Mouse (Mus musculus): Measurements from ENCODE around the gene Tmem238l. TPM values are rescaled to one million over a fixed set of nuclear protein-coding genes. Genes with fewer than 3 reads are reported as not detected.

Tmem238l gene
- total RNA-seq, 4 experiments from 2014 or later = not detected

DNA sequence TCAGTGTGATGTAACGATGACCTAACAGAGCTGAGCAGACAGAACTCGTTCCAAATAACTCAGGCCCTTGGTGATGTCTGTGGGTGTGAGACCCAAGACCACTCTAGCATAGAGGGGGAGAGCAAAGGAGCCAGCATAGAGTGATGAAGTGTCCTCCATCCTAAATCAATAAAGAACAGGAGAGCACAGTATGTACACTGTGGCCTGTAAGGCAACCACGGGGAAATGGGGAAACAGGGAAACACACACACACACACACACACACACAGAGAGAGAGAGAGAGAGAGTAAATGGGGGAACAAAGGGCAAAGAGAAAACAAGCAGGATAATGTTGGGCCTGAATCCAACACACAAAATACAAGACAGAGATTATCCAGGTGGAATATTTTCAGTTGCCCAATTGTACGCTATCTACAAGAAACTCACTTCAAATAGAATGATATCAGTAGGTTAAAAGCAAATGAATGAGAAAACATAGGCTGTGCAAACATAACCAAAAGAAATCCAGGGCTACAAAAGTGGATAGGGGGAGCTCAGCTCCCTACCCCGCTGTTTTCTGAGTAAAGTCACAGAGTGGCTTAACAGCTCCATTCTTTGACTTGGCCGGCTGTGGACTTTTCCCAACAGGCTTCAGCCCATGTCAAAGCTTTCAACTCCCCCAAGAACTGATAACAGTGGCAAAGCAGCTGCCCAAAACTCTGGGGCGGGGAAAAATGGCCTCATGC, 19.3 kb downstream of the Tmem238l start:
- no peak for DNase-seq (ENCODE audit: low spot score)

DNA sequence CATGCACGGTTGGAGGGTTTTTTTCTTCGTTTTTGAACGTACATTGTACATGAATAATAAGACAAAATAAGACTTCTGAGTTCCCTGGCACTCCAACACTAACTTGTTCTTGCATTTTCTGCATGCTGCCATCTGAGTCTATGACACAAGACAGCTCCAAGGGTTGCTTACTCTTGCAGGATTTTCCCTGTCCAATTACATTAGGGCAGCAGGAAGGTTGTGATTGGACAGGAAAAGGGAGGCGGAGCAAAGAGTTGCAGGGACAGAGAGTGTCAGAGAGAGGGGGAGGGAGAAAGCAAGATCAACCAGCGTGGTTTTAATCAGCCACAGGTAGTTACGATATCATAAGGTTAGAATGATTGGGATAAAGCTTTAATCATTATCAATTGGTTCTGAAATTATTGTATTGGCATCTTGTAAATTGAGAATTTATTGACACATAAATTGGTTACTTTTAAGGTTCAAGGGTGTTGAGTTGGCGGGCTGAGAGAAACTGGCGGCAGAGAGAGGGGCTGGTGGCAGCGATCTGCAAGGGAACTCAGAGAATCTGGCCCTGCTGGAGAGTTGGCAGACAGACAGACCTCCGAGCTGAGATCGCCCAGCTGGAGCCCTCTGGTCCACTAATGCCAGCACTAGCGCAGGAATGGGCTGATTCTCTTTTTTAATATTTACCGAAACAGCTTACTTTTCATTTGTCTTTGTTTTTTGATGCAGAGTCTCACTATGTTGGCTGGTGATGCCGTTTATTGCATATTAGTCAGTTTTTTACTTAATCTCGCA, 25.1 kb downstream of the Tmem238l start:
- no peak for DNase-seq (ENCODE audit: low spot score)

DNA sequence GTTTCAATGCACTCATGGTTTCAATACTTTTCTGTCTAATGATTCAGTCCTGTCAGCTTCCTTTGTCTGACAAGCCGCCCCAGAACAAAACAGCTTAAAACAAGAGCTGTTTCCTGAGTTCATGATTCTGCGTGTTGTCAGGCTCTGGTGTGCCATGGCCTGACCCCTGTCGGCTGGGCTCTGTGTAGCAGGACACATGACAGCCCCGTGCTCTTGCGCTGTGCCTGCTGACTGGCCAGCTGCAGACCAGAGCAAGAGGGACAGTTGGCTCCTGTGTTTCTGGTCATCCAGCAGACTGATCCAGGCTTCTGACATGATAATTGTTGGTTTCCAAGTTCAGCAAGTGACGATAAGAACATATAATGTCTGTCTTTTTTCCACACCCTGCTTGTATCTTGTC, 26.4 kb downstream of the Tmem238l start:
- DNase-seq (ENCODE audit: low spot score) = no peak

DNA sequence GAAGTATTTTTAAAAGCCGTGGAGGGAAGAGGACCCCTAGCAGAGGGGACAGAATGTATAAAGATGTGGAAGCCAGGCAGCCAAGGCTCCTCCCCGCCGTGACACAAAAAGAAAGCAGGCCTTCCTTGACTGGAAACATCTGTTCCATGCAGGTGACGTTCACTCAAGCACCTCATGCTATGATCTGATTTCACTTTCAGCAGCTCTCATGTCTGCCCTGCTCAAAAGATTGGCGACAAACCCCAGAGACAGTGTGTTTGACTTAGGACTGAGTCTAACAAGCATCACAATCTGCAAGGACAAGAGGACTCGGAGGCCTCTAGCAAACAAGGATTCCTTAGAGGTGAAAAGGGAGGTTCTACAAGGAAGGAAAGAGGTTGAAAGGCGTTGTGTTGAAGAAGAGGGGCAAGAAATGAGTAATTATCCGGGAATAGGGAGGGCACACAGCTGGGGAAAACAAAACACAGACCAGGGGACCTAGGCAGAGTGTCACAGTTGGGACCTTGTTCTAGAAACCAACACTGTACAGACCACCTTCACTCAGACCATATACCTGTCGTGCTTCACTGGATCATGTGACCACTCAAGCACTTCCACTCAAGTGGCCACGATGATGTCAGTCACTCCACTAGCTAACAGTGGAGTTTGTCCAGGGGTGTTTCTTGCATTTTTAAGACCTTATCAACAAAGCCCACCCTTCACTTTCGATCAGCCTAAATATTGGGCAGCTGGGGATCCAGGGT, 27.2 kb downstream of the Tmem238l start:
- no peak for DNase-seq (ENCODE audit: low spot score)

DNA sequence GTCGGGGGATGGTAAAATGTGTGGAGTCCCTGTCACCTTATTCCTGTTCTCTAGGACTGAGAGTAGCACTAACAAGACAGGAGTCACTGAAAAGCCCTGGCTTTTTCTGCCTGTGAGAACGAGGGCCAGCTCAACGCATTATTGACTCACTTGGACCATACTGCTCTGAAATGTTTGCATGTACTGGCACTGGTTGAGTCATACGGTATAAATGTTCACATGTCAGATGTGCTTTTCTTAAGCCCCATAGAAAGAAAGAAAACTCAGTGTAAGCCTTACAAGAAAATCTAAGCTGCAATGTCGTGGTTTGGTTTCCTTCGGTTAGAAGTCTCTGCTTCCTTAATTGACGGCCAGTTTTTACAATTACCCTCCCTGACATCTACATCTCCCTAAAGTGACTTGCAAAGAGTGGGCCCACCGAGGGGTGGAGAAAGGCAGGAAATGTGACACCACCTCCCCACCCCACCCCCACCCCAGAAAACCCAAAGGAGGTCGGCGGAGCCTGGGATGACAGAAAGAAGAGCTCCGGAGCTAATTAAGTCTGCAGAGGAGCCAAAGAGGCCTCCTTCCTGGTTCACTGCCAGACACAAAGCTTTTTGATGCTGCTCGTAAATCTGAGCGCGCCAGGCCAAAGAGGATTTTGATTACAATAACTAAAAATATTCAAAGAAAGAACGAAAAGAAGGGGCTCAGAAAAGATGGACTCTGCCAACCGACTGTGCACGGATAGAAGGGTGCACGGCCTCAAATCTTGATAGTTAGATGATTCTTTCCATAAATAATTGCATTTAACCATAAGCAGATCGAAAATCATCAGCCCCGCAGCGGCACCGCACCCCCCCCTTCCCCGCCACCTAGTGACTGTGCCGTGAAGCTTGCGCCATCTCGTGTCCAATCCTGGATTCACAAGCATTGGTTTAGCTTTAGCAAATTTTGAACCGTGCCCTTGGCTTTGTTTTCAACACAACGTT, 28.0 kb downstream of the Tmem238l start:
- DNase-seq (ENCODE audit: low spot score) = peak; percentile 76

DNA sequence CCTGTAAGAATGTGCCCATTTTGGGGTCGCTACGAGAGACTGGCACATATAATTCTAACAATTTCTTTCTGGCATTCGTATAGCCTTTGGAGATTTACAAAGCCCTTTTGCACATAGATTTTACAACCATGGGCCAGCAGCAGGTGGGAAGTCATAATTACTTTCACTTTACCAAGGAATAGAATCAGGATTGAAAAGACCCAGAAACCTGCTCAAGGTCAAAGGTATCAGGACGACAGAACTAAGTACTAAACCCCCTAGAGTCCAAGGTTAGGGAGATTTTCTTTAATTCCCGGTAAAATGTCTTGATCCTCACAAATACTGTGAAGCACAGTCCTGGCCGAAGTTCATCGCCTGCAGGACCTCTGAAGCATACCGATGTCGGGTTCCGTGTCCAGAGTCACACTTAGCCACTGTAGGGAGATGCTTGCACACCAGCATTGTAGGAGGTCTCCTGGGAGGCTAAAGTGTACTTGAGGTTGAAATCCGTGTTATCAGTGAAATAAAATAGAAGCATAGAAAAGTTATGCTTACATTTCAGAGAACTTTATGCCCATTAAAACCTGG, 28.8 kb downstream of the Tmem238l start:
- no peak for DNase-seq (ENCODE audit: low spot score)

DNA sequence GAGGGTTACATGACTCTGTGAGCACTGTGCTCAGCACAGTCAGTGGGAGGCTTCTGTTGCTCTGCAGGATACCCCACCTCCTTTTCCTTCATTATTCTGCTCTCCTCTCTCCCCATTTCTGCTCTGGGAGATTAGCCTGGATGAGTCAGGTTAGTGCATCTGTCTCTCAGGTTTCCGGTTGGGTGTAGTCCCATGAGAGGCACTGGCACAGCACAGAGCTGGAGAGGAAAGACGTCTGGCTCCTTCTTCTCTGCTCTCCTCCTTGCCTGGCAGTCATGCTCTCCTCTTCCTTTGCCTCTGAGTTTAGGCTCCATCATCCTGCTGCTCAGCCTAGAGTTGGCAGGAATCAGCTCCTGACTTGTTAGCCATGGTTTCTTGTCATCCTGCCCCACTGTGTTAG, 35.7 kb downstream of the Tmem238l start:
- no peak for DNase-seq (ENCODE audit: low spot score)

DNA sequence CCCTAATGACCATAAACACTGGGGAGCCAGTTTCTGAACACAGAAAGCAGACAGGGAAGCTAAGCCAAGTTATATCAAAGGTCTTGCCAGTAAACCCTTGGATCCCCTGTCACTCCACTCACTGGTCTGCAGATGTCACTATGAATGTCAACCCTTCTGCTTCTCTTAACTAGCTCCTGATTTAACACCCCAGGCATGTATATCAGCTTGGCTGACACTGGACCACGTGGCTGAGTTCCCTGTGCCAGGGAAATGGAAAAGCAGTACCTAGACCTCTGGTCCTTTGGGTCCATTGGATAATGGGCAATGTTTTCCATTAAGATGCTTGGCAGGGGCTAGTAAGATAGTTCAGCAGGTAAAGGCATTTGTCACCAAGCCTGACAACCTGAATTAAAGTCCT, 37.2 kb downstream of the Tmem238l start:
- peak; percentile 49 for DNase-seq (ENCODE audit: low spot score)

DNA sequence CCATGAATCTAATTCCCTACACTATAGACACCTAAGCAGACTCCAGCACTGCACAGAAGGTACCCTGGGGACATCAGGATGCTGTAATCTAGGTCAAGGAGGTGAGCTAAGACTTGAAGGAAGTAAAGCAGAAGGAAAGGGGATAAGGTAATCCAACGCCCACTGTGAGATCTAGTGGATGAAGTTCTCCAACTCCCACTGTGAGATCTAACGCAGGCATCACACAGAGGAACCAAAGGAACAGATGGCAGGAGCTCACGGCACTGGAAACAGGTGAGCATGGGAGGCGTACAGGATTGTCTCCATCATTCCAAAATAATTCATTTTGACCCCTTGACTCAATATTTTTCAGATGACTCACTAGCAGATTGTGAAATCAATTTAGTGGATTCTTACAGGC, 40.0 kb downstream of the Tmem238l start:
- DNase-seq (ENCODE audit: low spot score) = no peak

DNA sequence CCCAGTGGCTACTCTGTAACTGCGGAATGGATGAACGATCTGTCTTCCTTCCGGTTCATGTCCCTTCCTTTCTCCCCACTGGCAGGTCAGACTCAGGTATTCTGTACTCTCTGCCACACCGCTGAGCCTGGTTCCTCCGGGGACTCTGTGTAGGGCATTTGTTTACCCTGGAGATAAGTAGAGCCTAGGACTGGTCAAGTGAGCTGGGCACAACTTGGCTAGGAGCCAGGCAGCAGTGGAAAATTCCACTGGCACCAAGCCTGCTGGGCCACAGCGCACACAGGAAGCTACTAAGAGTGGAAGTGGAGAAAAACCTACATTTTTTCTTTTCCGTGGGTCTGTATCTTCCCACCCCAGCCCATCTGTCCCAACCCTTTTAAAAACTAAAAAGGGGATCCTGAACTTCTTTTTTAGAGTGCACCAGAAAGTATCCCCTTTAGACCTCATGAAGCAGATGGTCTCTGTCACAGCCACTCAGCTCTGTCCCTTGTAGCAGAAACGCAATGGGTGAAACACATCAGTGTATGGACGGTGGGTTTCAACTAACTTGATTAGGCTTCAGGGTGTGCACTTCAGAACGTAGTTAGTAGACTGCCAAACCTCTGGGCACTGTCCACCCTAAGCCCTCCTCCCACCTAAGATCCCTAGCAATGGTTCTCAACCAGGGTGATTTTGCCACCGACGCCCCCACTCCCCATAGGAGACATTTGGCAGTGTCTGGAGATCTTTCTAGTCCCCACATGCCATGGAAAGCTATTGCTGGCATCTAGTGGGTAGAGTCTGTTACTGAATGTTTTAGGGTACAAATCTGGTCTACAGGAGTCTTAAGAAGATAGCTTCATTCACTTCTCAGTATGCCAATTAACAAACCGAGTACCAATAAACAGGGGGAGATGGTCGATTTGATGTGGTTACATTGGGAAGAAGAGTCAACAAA, 42.3 kb downstream of the Tmem238l start:
- peak; percentile 41 for DNase-seq (ENCODE audit: low spot score)

DNA sequence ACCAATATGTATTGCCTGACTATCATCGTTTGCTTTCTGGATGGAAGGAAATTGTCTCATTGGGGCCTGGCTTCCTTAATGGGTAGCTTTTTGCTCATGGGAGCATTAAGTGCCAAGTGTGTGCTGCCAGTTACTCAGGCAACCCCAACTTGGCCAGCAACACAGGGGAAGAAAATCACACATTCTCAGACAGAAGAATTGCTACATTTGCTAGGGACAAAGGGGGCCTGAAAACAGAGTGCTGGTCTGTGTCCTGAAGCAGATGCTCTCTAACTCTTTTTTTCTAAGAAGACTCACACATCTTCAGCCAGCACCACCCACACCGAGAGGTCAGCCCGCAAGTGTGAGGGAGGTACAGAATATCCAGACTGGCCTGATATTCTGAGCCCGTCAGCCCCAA, 44.2 kb downstream of the Tmem238l start:
- no peak for DNase-seq (ENCODE audit: low spot score)

DNA sequence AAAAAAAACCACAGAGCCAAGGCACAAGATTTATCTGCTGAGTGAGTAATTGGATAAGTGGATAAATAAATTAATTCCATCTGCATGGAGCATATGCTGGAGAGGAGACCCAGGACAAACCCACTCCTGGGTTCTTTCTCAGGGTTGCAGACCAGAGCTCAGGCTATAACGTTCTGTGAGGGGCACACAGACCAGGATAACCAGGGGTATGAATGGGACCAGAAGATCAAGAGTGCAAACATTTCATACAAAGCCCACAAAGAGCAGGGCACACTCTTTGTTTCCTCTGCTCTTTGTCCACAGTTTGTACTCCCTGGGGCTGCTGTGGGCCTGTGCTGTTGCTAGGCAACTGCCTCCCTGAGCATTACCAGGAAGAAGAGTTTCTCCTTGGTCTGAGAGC, 45.3 kb downstream of the Tmem238l start:
- DNase-seq (ENCODE audit: low spot score) = no peak

DNA sequence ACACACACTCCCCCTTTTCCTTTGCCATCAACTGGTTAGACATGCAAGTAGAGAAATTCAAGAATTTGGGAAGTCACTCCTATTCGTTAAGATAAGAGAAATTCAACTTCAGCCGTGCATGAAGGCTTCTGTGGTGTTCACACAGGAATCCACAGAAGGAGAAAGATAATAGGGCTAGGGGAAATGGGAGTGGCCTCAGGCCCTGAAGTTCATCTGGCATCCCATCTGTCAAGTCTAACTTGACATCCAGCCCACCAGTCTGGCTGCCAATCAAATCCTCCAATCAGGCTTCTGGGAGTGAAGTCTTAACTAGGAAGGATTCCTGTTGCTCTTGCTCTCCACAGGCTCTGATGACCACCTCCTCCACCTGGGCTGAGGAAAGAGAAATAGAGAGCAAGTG, 46.5 kb downstream of the Tmem238l start:
- no peak for DNase-seq (ENCODE audit: low spot score)

DNA sequence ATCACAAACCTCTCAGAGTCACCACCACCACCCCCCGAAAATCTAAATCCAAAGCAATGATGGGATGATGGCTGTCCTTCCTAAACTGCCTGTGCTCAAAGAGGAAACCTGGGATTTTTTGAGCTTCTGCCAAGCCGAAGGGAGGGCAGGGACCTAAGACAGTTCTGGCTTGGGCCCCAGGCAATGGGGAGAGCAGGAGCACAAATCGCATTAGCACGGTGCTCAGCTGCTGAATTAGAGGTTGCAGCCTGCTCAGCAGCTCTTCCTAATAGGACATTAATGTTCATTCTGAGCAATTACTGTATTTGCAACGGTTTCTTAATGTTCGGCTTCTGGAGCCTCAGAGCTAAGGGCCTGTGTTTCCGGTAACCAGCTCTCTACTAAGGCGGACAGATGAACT, 51.5 kb downstream of the Tmem238l start:
- DNase-seq (ENCODE audit: low spot score) = no peak

DNA sequence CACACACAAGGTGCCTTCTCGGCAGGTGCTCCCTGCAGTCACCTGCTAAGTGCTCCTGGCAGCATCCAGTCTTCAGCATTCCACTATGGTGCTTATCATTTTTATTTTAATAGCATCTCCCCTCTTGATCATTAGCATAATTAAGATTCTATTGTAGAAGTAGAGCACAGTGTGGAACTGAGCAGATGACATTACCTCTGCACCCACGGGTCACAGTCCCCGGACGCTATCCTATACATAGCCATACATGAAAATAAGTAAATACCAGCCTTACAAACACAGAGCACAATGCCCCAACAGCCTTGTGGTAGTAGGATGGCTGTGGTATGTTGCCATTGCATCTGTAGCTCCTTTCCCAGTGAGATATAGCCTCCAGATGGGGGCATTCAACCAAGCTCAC, 52.1 kb downstream of the Tmem238l start:
- DNase-seq (ENCODE audit: low spot score) = no peak

DNA sequence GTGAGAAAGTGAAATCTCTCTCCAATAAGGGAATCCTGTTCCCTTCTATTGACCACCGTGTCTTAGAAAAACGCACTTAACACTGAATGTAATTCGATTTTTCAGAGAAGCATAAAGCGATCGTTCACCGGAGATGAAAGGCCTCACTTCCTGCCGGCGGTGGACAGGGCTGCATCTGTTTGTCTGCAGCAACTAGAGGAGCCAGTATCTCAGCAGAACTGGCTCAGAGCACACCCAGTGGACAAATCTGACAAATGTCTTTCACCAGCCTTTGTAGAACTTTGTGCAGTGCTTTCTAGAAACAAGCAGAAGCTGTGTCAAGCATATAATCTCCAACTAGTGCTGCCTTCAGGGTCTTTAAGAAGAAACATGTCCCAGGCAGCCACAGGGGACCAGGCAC, 54.0 kb downstream of the Tmem238l start:
- DNase-seq (ENCODE audit: low spot score) = no peak

DNA sequence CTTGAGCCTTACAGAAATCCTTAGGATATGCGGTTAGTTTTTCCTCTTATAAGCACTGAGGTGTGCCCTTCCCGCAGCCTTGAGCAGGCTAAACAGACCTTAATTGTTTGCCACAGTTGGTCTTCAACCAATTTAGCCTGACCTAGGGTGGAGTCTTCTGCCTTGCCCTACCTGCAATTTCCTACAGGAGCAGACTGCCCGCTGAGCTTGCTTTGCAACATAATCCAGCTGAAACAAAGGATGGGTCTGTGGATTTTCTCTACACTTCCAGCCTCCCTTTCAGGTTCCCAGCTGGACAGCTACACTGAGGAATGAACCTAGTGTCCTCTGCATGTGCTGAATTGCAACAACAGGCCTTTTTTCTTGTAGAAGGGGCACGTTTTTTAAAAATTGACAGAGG, 55.2 kb downstream of the Tmem238l start:
- no peak for DNase-seq (ENCODE audit: low spot score)
